Mouse (Mus musculus) midbrain, embryonic 14.5 days (tissue): Measurements from ENCODE around the gene Sympk. TPM values are rescaled to one million over a fixed set of nuclear protein-coding genes. Genes with fewer than 3 reads are reported as not detected.

ENCODE experiments used
- ATAC-seq: fragments of 200-750 bp; cut with Nextera tagmentation; 2 replicates; pipeline ENCODE4 v1.8.0; 2017; ENCODE audit warnings: moderate number of reproducible peaks, moderate library complexity; ENCODE audit not compliant: low FRiP score, low TSS enrichment
- DNase-seq: peaks from one replicate; pipeline ENCODE4 v3.0.0-alpha.2; 2015
- H3K27ac ChIP-seq: fragments of 300-500 bp; sonication (generic); replicated peaks from 2 replicates; pipeline ENCODE4 v1.5.1; 2014; ENCODE audit warnings: mild to moderate bottlenecking, low read depth, low read length, moderate library complexity
- H3K27me3 ChIP-seq: fragments of 300-500 bp; sonication (generic); 2 replicates; pipeline ENCODE4 v1.6.1; 2014; ENCODE audit warnings: low read length, control low read depth, mixed read lengths; ENCODE audit not compliant: control insufficient read depth, insufficient read depth
- H3K36me3 ChIP-seq: fragments of 300-500 bp; sonication (generic); 2 replicates; pipeline ENCODE4 v1.6.1; 2014; ENCODE audit warnings: low read length, control low read depth; ENCODE audit not compliant: control insufficient read depth, insufficient read depth
- H3K4me1 ChIP-seq: fragments of 300-500 bp; sonication (generic); 2 replicates; pipeline ENCODE4 v1.6.1; 2014; ENCODE audit warnings: mild to moderate bottlenecking, antibody characterized with exemption, low read length, control low read depth; ENCODE audit not compliant: control insufficient read depth, insufficient read depth
- H3K4me2 ChIP-seq: fragments of 300-500 bp; sonication (generic); 2 replicates; pipeline ENCODE4 v1.6.1; 2014; ENCODE audit warnings: mild to moderate bottlenecking, low read length, moderate library complexity
- H3K4me3 ChIP-seq: fragments of 300-500 bp; sonication (generic); replicated peaks from 2 replicates; pipeline ENCODE4 v1.5.1; 2014; ENCODE audit warnings: low read depth, low read length
- H3K9ac ChIP-seq: fragments of 300-500 bp; sonication (generic); replicated peaks from 2 replicates; pipeline ENCODE4 v1.6.1; 2014; ENCODE audit warnings: mild to moderate bottlenecking, low read length, moderate library complexity
- H3K9me3 ChIP-seq: fragments of 300-500 bp; sonication (generic); 2 replicates; pipeline ENCODE4 v1.6.1; 2016; ENCODE audit warnings: low read length, control low read depth, mixed read lengths; ENCODE audit not compliant: control insufficient read depth
- WGBS: fragments of 180-500 bp; shearing (Covaris S2); extraction: QIAGEN DNeasy Blood & Tissue Kit; methylation state at CpG from one replicate; pipeline ENCODE4 v1.1.7; 2014; 5-methylcytosine and 5-hydroxymethylcytosine counted together
- polyA plus RNA-seq: library from polyadenylated mRNA; unstranded; fragments of >200 nt; fragmentation: Nextera tagmentation; extraction: Ambion mirVana; gene quantifications from 2 replicates; pipeline ENCODE4 v1.2.1, GENCODE M21; 2014

The Sympk gene
- polyA plus RNA-seq: 18.1 and 28.1 TPM in 2 replicates

DNA sequence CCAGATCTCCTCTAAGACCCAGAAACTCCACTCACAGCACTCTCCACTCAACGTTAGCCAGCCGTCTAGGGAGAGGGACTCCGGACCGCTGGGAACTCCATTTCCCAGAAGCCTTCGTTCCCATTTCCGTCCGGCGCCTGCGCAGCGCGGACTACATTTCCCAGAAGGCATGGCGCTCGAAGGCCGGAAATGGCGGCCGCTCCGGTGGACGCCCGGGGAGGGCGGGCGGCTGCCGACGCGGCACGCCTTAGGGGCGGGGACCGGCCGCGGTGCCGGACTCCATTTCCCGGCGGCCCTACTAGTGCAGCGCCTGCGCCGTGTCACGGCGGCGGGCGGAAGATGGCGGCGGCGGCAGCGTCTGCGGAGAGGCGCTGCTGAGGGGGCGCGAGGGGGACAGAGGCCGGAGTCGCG is at the start of gene Sympk:
TSS of gene Sympk (plus strand) at position 282 of the 411 bp plus-strand sequence.
- ATAC-seq (peak; percentile 96), DNase-seq (peak; percentile 99)
- Histone ChIP-seq H3K27ac (peak within 1 kb of the TSS; percentile 67), H3K9ac (peak within 1 kb of the TSS; percentile 87), H3K4me1 (peaks cover 10% of the 10 kb centered on the region; the same call in 1 of the 2 replicates), H3K4me2 (peak within 1 kb of the TSS; percentile 90), H3K9me3 (no peaks in the 10 kb centered on the region), H3K4me3 (peak within 1 kb of the TSS; percentile 82), H3K36me3 (peaks cover 5% of the 10 kb centered on the region), H3K27me3 (peaks cover 24% of the 10 kb centered on the region)
- WGBS: under 1% methylated on average over 50 of the region's 50 CpGs

DNA sequence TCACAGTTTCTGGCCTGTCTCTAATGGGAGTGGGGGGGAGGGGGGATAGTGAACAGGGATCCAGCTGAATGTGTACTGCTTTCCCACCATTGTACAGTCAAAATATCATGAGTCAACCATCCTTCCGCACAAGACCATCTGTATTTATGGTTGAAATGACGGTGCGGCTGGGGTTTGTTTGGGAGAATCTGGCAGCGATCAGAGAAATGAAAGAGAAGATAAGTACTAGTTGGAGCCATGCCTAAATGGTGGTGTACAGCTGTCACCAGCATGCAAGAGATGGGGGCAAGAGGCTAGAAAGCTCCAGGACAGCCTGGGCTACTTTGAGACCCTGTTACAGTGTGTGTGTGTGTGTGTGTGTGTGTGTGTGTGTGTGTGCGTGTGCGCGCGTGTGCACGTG is 45.8 kb upstream of the Sympk start:
- WGBS: 91% methylated on average over 9 of the region's 9 CpGs
- ATAC-seq: no peak

DNA sequence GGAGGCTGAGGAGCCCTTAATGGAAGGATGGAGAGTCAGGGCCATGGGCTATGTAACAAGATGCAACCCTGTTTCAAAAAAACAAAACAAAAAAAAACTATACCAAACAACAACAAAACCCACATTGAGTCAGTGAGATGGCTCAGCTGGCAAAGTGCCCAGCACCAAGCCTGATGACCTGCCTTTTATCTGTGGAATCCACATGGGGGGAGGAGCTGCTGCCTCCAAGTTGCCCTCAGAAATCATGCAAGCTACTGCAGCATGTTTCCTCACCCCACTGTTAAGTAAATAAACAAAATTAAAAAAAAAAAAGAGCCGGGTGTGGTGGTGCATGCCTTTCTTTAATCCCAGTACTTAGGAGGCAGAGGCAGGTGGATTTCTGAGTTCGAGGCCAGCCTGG is 37.7 kb upstream of the Sympk start:
- no peak overlapping the region for H3K9ac ChIP-seq
- no peak overlapping the region for H3K27ac ChIP-seq
- 86% methylated on average over 2 of the region's 2 CpGs for WGBS
- DNase-seq (no peak), ATAC-seq (no peak)
- no peak overlapping the region for H3K4me2 ChIP-seq
- no peaks in the 10 kb centered on the region for H3K9me3 ChIP-seq
- H3K4me3 ChIP-seq: no peak overlapping the region
- no peaks in the 10 kb centered on the region for H3K36me3 ChIP-seq
- no peaks in the 10 kb centered on the region for H3K27me3 ChIP-seq
- H3K4me1 ChIP-seq: peaks cover 6% of the 10 kb centered on the region; the same call in 1 of the 2 replicates

More for the DNA sequence above, 45.8 kb upstream of the Sympk start:
- H3K4me2 ChIP-seq: no peak overlapping the region
- H3K27me3 ChIP-seq: no peaks in the 10 kb centered on the region
- H3K9me3 ChIP-seq: no peaks in the 10 kb centered on the region
- H3K36me3 ChIP-seq: no peaks in the 10 kb centered on the region
- H3K27ac ChIP-seq: no peak overlapping the region
- no peak overlapping the region for H3K9ac ChIP-seq
- DNase-seq: no peak
- no peak overlapping the region for H3K4me3 ChIP-seq
- H3K4me1 ChIP-seq: no peaks in the 10 kb centered on the region

DNA sequence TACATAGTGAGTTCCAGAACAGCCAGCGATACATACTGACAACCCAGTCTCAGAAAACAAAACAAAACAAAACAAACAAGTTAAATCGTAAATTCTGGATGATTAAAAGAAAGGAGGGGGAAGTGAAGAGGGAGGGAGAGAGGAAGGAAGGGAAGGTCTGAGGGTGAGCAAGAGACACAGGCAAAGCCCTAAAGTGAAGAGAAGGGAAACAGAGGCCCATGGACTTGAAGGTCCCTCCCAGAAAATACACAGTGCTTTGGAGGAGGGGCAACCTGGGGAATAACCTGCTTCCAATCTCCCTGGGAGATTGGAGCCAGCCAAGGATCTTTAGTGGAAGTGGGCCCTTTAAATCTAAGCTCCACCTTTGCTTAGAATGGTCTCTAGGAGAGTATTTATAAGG is 37.1 kb upstream of the Sympk start, which contains the start of gene Nanos2:
TSS of gene Nanos2 (plus strand) at position 301 of the 400 bp plus-strand sequence.
- Histone ChIP-seq H3K4me2 (no peak within 1 kb of the TSS), H3K9me3 (no peaks in the 10 kb centered on the region), H3K9ac (no peak within 1 kb of the TSS), H3K27me3 (peaks cover 3% of the 10 kb centered on the region; the same call in 1 of the 2 replicates), H3K27ac (no peak within 1 kb of the TSS), H3K4me1 (peaks cover 8% of the 10 kb centered on the region; the same call in 1 of the 2 replicates), H3K36me3 (no peaks in the 10 kb centered on the region), H3K4me3 (no peak within 1 kb of the TSS)
- 80% methylated on average over 2 of the region's 2 CpGs for WGBS
- DNase-seq: no peak
- no peak for ATAC-seq

DNA sequence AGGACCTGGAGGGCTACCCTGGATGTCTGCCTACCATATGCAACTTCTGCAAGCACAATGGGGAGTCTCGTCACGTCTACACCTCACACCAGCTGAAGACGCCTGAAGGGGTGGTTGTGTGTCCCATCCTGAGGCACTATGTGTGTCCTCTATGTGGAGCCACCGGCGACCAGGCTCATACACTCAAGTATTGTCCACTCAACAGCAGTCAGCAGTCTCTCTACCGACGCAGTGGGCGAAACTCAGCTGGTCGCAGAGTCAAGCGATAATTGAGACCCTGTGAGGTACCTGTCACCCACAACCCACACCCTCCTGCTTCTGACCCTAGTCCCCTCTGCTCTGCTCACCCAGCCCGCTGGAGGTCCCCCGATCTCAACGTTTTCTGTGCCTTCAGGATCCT is 36.4 kb upstream of the Sympk start:
- ATAC-seq (no peak), DNase-seq (no peak)
- peaks cover 5% of the 10 kb centered on the region; the same call in 1 of the 2 replicates for H3K27me3 ChIP-seq
- 77% methylated on average over 13 of the region's 13 CpGs for WGBS
- no peak overlapping the region for H3K9ac ChIP-seq
- H3K9me3 ChIP-seq: no peaks in the 10 kb centered on the region
- no peaks in the 10 kb centered on the region for H3K36me3 ChIP-seq
- no peak overlapping the region for H3K27ac ChIP-seq
- no peak overlapping the region for H3K4me2 ChIP-seq
- peaks cover 15% of the 10 kb centered on the region for H3K4me1 ChIP-seq
- no peak overlapping the region for H3K4me3 ChIP-seq

DNA sequence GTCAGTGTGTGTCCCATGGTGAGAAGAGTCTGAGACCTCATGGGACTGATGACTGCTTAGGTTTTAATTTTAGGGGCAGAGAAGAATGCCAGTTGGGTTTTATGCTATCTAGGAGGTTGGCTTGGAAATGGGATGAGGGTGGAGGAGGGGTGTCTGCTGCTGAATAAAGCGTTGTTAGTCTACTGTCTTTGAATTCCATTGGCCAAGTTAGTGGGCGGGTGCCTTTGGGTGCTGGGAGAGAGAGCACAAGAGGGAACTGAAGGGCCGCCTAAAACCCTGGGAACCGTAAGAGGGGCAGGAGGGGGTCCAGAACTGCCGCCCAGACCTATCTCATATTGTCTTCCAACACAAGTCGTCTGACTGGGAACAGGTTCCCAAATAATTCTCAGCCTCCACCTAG is 35.4 kb upstream of the Sympk start:
- H3K4me1 ChIP-seq: peaks cover 23% of the 10 kb centered on the region
- H3K9me3 ChIP-seq: no peaks in the 10 kb centered on the region
- H3K27me3 ChIP-seq: peaks cover 11% of the 10 kb centered on the region; the same call in 1 of the 2 replicates
- H3K9ac ChIP-seq: no peak overlapping the region
- WGBS: 72% methylated on average over 6 of the region's 6 CpGs
- H3K4me2 ChIP-seq: no peak overlapping the region
- DNase-seq (no peak), ATAC-seq (no peak)
- H3K36me3 ChIP-seq: no peaks in the 10 kb centered on the region
- H3K27ac ChIP-seq: no peak overlapping the region
- no peak overlapping the region for H3K4me3 ChIP-seq

DNA sequence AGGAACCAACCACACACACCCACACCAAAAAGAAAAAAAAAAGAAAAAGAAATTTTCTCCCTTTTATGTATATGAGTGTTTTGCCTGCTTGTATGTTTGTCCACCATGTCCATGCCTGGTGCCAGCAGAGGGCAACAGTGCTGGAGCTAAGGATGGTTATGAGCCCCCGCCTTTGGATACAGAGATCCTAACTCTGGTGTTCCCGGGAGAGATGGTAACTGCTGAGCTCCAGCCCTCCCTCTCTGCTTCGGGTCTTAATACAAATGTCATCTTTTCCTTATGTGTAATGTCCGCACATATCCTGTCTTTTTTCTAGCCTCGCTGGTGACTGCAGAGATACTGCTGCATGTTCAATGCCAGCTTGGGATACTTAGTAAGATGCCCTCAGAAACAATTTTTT is 34.2 kb upstream of the Sympk start:
- peak; percentile 76 for DNase-seq
- ATAC-seq: no peak
- peaks cover 11% of the 10 kb centered on the region; the same call in 1 of the 2 replicates for H3K27me3 ChIP-seq
- peaks cover 29% of the 10 kb centered on the region for H3K4me1 ChIP-seq
- peak overlapping the region; percentile 46; the same call in 1 of the 2 replicates for H3K9ac ChIP-seq
- peak overlapping the region; percentile 59 for H3K4me3 ChIP-seq
- no peaks in the 10 kb centered on the region for H3K36me3 ChIP-seq
- peak overlapping the region; percentile 92 for H3K27ac ChIP-seq
- H3K4me2 ChIP-seq: peak overlapping the region; percentile 83
- WGBS: 2% methylated on average over 5 of the region's 5 CpGs
- no peaks in the 10 kb centered on the region for H3K9me3 ChIP-seq

DNA sequence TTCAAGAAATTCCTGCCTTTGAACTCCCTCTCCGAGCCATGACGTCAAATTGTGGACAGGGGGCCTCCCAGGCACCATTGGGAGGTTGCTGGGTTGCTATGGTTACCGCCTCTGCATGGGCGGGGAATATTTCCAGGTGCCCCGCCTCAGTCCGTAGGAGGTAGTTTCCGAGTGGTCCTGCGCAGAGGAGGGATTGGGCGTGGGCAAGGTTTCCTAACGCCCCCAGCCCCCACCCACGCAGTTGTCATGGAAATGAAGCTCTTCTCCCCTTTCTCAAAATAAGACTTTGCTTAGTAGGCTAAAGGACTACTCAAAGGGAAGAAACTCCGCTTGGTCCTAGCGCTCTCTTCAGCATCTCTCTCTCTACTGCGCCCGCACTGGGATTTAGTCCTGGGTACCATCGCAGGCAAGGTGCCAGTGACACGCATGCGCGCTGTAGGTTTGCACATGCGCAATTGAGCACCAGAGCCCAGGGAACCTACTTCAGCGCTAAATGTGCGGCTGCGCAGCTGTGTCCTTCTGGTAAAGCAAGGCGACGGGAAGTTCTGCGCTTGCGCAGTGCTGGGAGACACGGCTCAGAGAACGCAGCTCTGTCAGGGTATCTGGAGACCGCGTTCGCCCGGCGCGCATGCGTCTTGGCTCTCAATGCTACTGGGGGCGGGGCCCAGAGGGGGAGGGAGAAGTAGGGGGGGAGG is 33.4 kb upstream of the Sympk start, which contains the start of gene Mypop:
TSS of gene Mypop (plus strand) at position 645 of the 695 bp plus-strand sequence.
- Histone ChIP-seq H3K4me2 (peak within 1 kb of the TSS; percentile 83), H3K9me3 (no peaks in the 10 kb centered on the region), H3K36me3 (no peaks in the 10 kb centered on the region), H3K27ac (peak within 1 kb of the TSS; percentile 92), H3K4me3 (peak within 1 kb of the TSS; percentile 59), H3K4me1 (peaks cover 32% of the 10 kb centered on the region), H3K9ac (peak within 1 kb of the TSS; percentile 69), H3K27me3 (peaks cover 11% of the 10 kb centered on the region; the same call in 1 of the 2 replicates)
- peak; percentile 94 for ATAC-seq
- peak; percentile 100 for DNase-seq
- under 1% methylated on average over 37 of the region's 37 CpGs for whole genome bisulfite sequencing
